Mouse (Mus musculus): ENCODE results near the gene Zfp367. TPM values are rescaled to one million over a fixed set of nuclear protein-coding genes. Genes with fewer than 3 reads are reported as not detected.

The Zfp367 gene
- polyA plus RNA-seq, 1 experiment from 2014 or later = 21.2 TPM

DNA sequence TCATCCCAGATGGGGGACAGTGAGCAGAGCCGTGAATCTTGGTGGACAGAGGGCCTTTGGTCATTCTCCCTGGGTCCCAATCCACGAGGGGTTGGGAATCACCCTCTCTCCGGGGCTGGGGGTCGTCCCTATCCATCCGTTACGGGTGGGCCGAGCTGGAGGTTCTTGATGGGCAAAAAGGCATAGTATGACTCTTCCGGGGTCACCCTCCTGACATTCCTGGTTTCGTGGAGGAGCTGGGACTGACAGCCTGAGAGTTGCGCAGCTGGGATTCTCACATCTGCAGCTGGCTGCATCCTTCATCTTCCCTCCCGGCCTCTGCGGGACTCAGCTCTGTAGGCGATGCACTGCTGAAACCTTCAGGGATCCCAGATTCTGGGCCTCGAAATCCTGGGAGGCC lies 9.6 kb upstream of the Zfp367 start:
- ATAC-seq (replicated peaks; ENCODE audit: low FRiP score) (no peak), DNase-seq (ENCODE audit: low spot score) (peak; percentile 47)
- 6% methylated on average over 14 of the region's 14 CpGs for WGBS

GRCm38 (mm10) chr13:64161916-64162611 lies 9.1 kb upstream of the Zfp367 start:
- peak overlapping the region; percentile 76 for H3K4me3 ChIP-seq (ENCODE audit: low read depth, low read length)
- H3K9ac ChIP-seq (ENCODE audit: low read depth, low read length) = peak overlapping the region; percentile 74
- H3K27ac ChIP-seq (ENCODE audit: low read depth, low read length) = peak overlapping the region; percentile 40
- H3K4me2 ChIP-seq = peak overlapping the region; percentile 100
- H3K27me3 ChIP-seq (replicated peaks; ENCODE audit: control insufficient read depth, insufficient read depth, low read length) = 0 out of 2 replicates have a peak, but pooled peaks cover 3% of the 10 kb centered on the region
- WGBS = under 1% methylated on average over 71 of the region's 71 CpGs
- peaks cover 6% of the 10 kb centered on the region for H3K4me1 ChIP-seq (replicated peaks; ENCODE audit: control insufficient read depth, insufficient read depth, low read length)
- H3K36me3 ChIP-seq (ENCODE audit: control insufficient read depth, insufficient read depth, low read length) = 0 out of 2 replicates have a peak, but pooled peaks cover 2% of the 10 kb centered on the region
- DNase-seq (ENCODE audit: low spot score) (no peak), ATAC-seq (replicated peaks; ENCODE audit: low FRiP score) (peak; percentile 55)
- H3K9me3 ChIP-seq (ENCODE audit: control insufficient read depth, low read length) = no peaks in the 10 kb centered on the region

More for the DNA sequence above, 9.6 kb upstream of the Zfp367 start:
- Histone ChIP-seq H3K36me3 (ENCODE audit: control insufficient read depth, insufficient read depth, low read length) (peaks cover 5% of the 10 kb centered on the region; the same call in 1 of the 2 replicates), H3K9me3 (ENCODE audit: control insufficient read depth, low read length) (no peaks in the 10 kb centered on the region), H3K27ac (ENCODE audit: low read depth, low read length) (no peak overlapping the region), H3K4me1 (replicated peaks; ENCODE audit: control insufficient read depth, insufficient read depth, low read length) (peaks cover 6% of the 10 kb centered on the region), H3K27me3 (replicated peaks; ENCODE audit: control insufficient read depth, insufficient read depth, low read length) (0 out of 2 replicates have a peak, but pooled peaks cover 3% of the 10 kb centered on the region), H3K4me2 (peak overlapping the region; percentile 100), H3K4me3 (ENCODE audit: low read depth, low read length) (peak overlapping the region; percentile 76), H3K9ac (ENCODE audit: low read depth, low read length) (peak overlapping the region; percentile 74)

GRCm38 (mm10) chr13:64161548-64161915 lies 8.5 kb upstream of the Zfp367 start, which contains the start of gene Habp4:
Gene Habp4 (plus strand): TSS chr13:64161824.
- H3K9ac ChIP-seq (ENCODE audit: low read depth, low read length) = peak within 1 kb of the TSS; percentile 74
- H3K9me3 ChIP-seq (ENCODE audit: control insufficient read depth, low read length) = no peaks in the 10 kb centered on the region
- H3K4me1 ChIP-seq (replicated peaks; ENCODE audit: control insufficient read depth, insufficient read depth, low read length) = peaks cover 6% of the 10 kb centered on the region
- DNase-seq (ENCODE audit: low spot score) (peak; percentile 97), ATAC-seq (replicated peaks; ENCODE audit: low FRiP score) (peak; percentile 99)
- peak within 1 kb of the TSS; percentile 76 for H3K4me3 ChIP-seq (ENCODE audit: low read depth, low read length)
- 0 out of 2 replicates have a peak, but pooled peaks cover 5% of the 10 kb centered on the region for H3K27me3 ChIP-seq (replicated peaks; ENCODE audit: control insufficient read depth, insufficient read depth, low read length)
- WGBS = under 1% methylated on average over 28 of the region's 31 CpGs
- peak within 1 kb of the TSS; percentile 40 for H3K27ac ChIP-seq (ENCODE audit: low read depth, low read length)
- H3K36me3 ChIP-seq (ENCODE audit: control insufficient read depth, insufficient read depth, low read length) = 0 out of 2 replicates have a peak, but pooled peaks cover 2% of the 10 kb centered on the region
- H3K4me2 ChIP-seq = peak within 1 kb of the TSS; percentile 100

- ATAC-seq (replicated peaks; ENCODE audit: low FRiP score) = no peak
- no peaks in the 10 kb centered on the region for H3K9me3 ChIP-seq (ENCODE audit: control insufficient read depth, low read length)
- no peak overlapping the region for H3K27ac ChIP-seq (ENCODE audit: low read depth, low read length)
- H3K4me2 ChIP-seq = no peak overlapping the region
- no peak for DNase-seq (ENCODE audit: low spot score)
- peaks cover 5% of the 10 kb centered on the region; the same call in 1 of the 2 replicates for H3K4me1 ChIP-seq (replicated peaks; ENCODE audit: control insufficient read depth, insufficient read depth, low read length)
- 0 out of 2 replicates have a peak, but pooled peaks cover 2% of the 10 kb centered on the region for H3K27me3 ChIP-seq (replicated peaks; ENCODE audit: control insufficient read depth, insufficient read depth, low read length)
- H3K9ac ChIP-seq (ENCODE audit: low read depth, low read length) = no peak overlapping the region
- H3K36me3 ChIP-seq (ENCODE audit: control insufficient read depth, insufficient read depth, low read length) = no peaks in the 10 kb centered on the region
- H3K4me3 ChIP-seq (ENCODE audit: low read depth, low read length) = no peak overlapping the region
These were observed 4.0 kb upstream of the Zfp367 start for GRCm38 (mm10) chr13:64156966-64157365.

DNA sequence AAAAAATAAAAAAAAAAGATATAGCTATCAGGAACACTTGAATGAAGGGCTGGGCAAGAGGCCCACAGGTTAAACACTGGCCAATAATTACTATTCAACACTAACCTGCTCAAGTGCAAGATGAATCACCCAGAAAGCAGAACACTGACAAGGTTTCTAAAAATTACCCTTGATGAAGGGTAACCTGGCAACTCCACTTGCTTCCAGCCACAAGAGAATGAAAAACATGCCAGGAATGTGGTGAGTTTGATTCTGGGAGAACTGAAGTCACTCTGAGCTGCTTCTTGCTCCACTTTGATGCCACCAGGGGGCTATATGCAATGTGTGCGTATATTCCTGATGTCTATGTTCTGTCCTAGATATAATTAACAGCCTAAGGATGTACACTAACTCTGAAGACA lies 2.2 kb upstream of the Zfp367 start:
- 38% methylated on average over 1 of the region's 1 CpGs for WGBS
- Histone ChIP-seq H3K9ac (ENCODE audit: low read depth, low read length) (no peak overlapping the region), H3K27ac (ENCODE audit: low read depth, low read length) (no peak overlapping the region), H3K4me3 (ENCODE audit: low read depth, low read length) (no peak overlapping the region), H3K9me3 (ENCODE audit: control insufficient read depth, low read length) (no peaks in the 10 kb centered on the region), H3K27me3 (replicated peaks; ENCODE audit: control insufficient read depth, insufficient read depth, low read length) (0 out of 2 replicates have a peak, but pooled peaks cover 2% of the 10 kb centered on the region), H3K4me2 (no peak overlapping the region), H3K4me1 (replicated peaks; ENCODE audit: control insufficient read depth, insufficient read depth, low read length) (peaks cover 8% of the 10 kb centered on the region), H3K36me3 (ENCODE audit: control insufficient read depth, insufficient read depth, low read length) (no peaks in the 10 kb centered on the region; the same call in 1 of the 2 replicates)
- ATAC-seq (replicated peaks; ENCODE audit: low FRiP score) (no peak), DNase-seq (ENCODE audit: low spot score) (no peak)

DNA sequence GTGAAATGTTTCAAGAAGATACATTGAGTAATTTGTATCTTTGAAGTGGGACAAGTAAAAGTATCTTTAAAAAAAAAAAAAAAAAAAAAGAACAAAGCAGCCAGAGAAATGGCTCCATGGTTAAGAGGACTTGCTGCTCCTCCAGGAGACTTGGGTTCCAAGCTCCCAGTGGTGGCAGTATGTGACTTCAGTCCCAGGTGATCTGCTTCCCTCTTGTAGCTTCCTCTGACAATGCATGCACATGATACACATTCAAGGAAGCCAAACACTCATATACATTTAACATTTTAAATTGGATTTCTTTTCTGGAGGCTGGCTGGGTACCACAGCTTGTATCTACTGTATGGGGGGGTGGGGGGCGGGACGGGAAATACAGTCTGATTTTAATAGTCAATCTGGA lies 1.6 kb upstream of the Zfp367 start:
- H3K27ac ChIP-seq (ENCODE audit: low read depth, low read length) = no peak overlapping the region
- H3K4me1 ChIP-seq (replicated peaks; ENCODE audit: control insufficient read depth, insufficient read depth, low read length) = peaks cover 14% of the 10 kb centered on the region
- H3K4me2 ChIP-seq = no peak overlapping the region
- H3K9ac ChIP-seq (ENCODE audit: low read depth, low read length) = no peak overlapping the region
- no peaks in the 10 kb centered on the region for H3K9me3 ChIP-seq (ENCODE audit: control insufficient read depth, low read length)
- 58% methylated on average over 2 of the region's 2 CpGs for WGBS
- no peak overlapping the region for H3K4me3 ChIP-seq (ENCODE audit: low read depth, low read length)
- ATAC-seq (replicated peaks; ENCODE audit: low FRiP score) = no peak
- 0 out of 2 replicates have a peak, but pooled peaks cover 2% of the 10 kb centered on the region for H3K27me3 ChIP-seq (replicated peaks; ENCODE audit: control insufficient read depth, insufficient read depth, low read length)
- H3K36me3 ChIP-seq (ENCODE audit: control insufficient read depth, insufficient read depth, low read length) = no peaks in the 10 kb centered on the region; the same call in 1 of the 2 replicates
- DNase-seq (ENCODE audit: low spot score) = no peak

DNA sequence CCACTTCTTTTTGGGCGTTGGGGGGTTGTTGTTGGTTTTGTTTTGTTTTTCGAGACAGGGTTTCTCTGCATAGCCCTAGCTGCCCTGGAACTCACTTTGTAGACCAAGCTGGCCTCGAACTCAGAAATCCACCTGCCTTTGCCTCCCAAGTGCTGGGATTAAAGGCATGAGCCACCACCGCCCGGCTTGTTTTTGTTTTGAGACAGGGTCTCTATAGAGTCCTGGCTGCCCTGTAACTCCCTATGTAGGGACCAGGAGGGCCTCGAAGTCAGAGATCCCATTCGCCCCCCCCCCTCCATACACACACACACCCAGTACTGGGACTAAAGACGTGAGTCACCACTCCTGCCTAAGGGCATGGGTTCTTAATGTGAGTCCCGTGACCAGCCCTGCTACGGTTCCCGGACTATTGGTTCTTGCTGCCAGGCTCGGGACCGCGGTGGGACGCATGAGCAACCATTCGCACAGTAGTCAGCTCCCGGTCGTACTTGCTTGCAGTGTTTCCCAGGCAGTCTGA lies 807 bp upstream of the Zfp367 start:
- H3K4me3 ChIP-seq (ENCODE audit: low read depth, low read length) = peak overlapping the region; percentile 97
- peak; percentile 57 for DNase-seq (ENCODE audit: low spot score)
- H3K27me3 ChIP-seq (replicated peaks; ENCODE audit: control insufficient read depth, insufficient read depth, low read length) = 0 out of 2 replicates have a peak, but pooled peaks cover 2% of the 10 kb centered on the region
- peak overlapping the region; percentile 37 for H3K9ac ChIP-seq (ENCODE audit: low read depth, low read length)
- no peak overlapping the region; the same call in 1 of the 2 replicates for H3K27ac ChIP-seq (ENCODE audit: low read depth, low read length)
- H3K9me3 ChIP-seq (ENCODE audit: control insufficient read depth, low read length) = no peaks in the 10 kb centered on the region
- no peaks in the 10 kb centered on the region; the same call in 1 of the 2 replicates for H3K36me3 ChIP-seq (ENCODE audit: control insufficient read depth, insufficient read depth, low read length)
- H3K4me2 ChIP-seq = peak overlapping the region; percentile 67
- H3K4me1 ChIP-seq (replicated peaks; ENCODE audit: control insufficient read depth, insufficient read depth, low read length) = peaks cover 15% of the 10 kb centered on the region
- peak; percentile 25 for ATAC-seq (replicated peaks; ENCODE audit: low FRiP score)
- WGBS = 2% methylated on average over 18 of the region's 18 CpGs

DNA sequence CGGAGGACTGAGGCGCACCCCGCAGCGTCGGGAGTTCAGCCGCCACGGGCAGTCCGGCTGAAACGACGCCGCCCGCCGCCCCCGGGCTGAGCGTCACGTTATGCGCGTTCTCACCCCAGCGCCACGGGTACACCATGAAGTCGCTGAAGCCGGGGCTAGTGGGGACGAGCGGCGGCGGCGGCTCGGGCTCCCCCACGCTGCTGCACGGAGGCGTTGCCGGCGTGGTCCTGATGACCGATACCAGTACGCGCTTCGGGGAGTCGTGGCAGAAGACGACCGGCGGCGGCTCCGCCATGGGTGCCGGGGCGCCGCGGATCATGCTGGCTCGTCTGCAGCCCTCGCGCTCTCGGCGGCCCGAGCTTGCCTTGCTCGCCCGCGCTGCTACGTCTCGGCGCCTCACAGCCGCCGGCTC lies 325 bp downstream of the Zfp367 start:
- peak overlapping the region; percentile 97 for H3K4me3 ChIP-seq (ENCODE audit: low read depth, low read length)
- H3K36me3 ChIP-seq (ENCODE audit: control insufficient read depth, insufficient read depth, low read length) = no peaks in the 10 kb centered on the region; the same call in 1 of the 2 replicates
- H3K4me1 ChIP-seq (replicated peaks; ENCODE audit: control insufficient read depth, insufficient read depth, low read length) = peaks cover 17% of the 10 kb centered on the region
- peak overlapping the region; percentile 99 for H3K27ac ChIP-seq (ENCODE audit: low read depth, low read length)
- H3K4me2 ChIP-seq = peak overlapping the region; percentile 86
- peak; percentile 11 for ATAC-seq (replicated peaks; ENCODE audit: low FRiP score)
- 0 out of 2 replicates have a peak, but pooled peaks cover 2% of the 10 kb centered on the region for H3K27me3 ChIP-seq (replicated peaks; ENCODE audit: control insufficient read depth, insufficient read depth, low read length)
- H3K9me3 ChIP-seq (ENCODE audit: control insufficient read depth, low read length) = no peaks in the 10 kb centered on the region
- peak overlapping the region; percentile 98 for H3K9ac ChIP-seq (ENCODE audit: low read depth, low read length)
- WGBS = 0% methylated on average over 52 of the region's 61 CpGs
- DNase-seq (ENCODE audit: low spot score) = no peak

Data from liver, embryonic 11.5 days (tissue).